Mouse (Mus musculus): ENCODE data around the gene Tent5d. TPM values are rescaled to one million over a fixed set of nuclear protein-coding genes. Genes with fewer than 3 reads are reported as not detected.

Tent5d gene
- polyA plus RNA-seq (2015; fragmentation: Nextera tagmentation; extraction: Ambion mirVana) = not detected in 2 replicates

DNA sequence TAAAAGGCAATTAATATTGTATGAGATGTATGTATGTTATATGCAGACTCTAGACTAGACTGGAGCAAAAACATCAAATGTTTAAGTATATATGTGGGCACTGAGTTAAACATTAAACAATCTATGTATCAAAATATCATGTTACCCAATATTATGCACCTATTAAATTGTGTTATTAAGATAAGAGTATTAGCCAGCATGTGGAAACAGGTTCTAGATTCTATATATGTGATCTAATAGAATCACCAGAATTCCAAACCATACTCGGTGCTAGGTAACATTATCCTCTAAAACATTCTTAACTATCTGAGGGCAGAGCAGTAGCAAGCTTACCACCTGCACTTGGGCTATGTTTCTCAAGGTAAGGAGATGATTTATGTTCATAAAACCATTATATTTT, at the start of gene Tent5d:
Tent5d (plus strand) TSS at position 301 of the 400 bp plus-strand sequence.
- no peaks in the 10 kb centered on the region for H3K36me3 ChIP-seq (ENCODE audit: control insufficient read depth, insufficient read depth, low read length)
- 62% methylated on average over 1 of the region's 1 CpGs for WGBS
- no peak within 1 kb of the TSS for H3K4me3 ChIP-seq (replicated peaks; ENCODE audit: low read length)
- H3K9me3 ChIP-seq (replicated peaks; ENCODE audit: control insufficient read depth, low read length) = no peaks in the 10 kb centered on the region
- no peak for ATAC-seq (ENCODE audit: insufficient read depth, low FRiP score)
- H3K4me1 ChIP-seq (ENCODE audit: control insufficient read depth, insufficient read depth, low read length) = no peaks in the 10 kb centered on the region
- H3K9ac ChIP-seq (ENCODE audit: low read length) = no peak within 1 kb of the TSS
- H3K27me3 ChIP-seq (ENCODE audit: control insufficient read depth, insufficient read depth, low read length) = no peaks in the 10 kb centered on the region
- H3K4me2 ChIP-seq (ENCODE audit: low read depth, low read length) = no peak within 1 kb of the TSS
- H3K27ac ChIP-seq (ENCODE audit: low read length) = no peak within 1 kb of the TSS

DNA sequence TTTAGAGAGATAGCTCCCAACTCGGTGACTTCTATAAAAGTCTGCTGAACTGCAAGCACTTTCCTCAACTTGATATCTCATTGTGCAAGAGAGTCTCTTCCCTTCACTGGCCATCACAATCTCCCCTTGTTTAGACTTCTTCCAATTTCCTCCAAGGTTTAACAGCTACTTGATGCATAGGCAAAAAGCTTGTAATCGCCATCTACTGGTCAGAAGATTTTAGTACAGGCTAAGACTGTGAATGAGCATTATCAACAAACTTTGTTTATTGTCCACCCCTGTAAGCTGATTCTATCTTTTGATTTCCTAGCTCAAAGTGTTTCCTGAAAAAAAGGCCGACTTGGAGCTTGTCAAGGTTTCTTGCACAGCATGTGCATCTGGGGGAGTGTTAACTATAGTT, 24.5 kb upstream of the Tent5d start:
- H3K9ac ChIP-seq (ENCODE audit: low read length) = no peak overlapping the region
- ATAC-seq (ENCODE audit: insufficient read depth, low FRiP score) = no peak
- H3K27ac ChIP-seq (ENCODE audit: low read length) = no peak overlapping the region
- H3K4me3 ChIP-seq (replicated peaks; ENCODE audit: low read length) = no peak overlapping the region
- no peak overlapping the region for H3K4me2 ChIP-seq (ENCODE audit: low read depth, low read length)
- 23% methylated on average over 3 of the region's 3 CpGs for WGBS
- H3K4me1 ChIP-seq (ENCODE audit: control insufficient read depth, insufficient read depth, low read length) = no peaks in the 10 kb centered on the region
- H3K36me3 ChIP-seq (ENCODE audit: control insufficient read depth, insufficient read depth, low read length) = no peaks in the 10 kb centered on the region
- no peaks in the 10 kb centered on the region for H3K27me3 ChIP-seq (ENCODE audit: control insufficient read depth, insufficient read depth, low read length)
- no peaks in the 10 kb centered on the region for H3K9me3 ChIP-seq (replicated peaks; ENCODE audit: control insufficient read depth, low read length)

DNA sequence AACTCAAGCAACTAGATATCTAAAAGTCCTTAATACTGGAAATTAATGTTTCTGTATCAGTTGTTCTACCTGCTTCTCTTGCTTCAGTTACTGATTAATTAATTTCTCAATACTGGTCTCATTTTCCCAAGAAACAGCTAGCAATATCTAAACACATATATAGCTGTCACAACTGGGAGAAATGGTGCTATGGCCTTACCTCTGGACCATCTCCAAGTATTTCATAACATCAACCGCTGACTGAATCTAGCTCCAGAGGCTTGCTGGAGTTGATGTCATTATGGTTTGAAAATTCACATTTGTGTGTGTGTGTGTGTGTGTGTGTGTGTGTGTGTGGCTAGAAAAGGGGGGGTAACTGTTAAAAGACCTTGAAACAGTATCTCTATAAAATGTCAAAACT, 2.3 kb upstream of the Tent5d start:
- 63% methylated on average over 1 of the region's 1 CpGs for WGBS
- no peak for ATAC-seq (ENCODE audit: insufficient read depth, low FRiP score)
- Histone ChIP-seq H3K27me3 (ENCODE audit: control insufficient read depth, insufficient read depth, low read length) (no peaks in the 10 kb centered on the region), H3K36me3 (ENCODE audit: control insufficient read depth, insufficient read depth, low read length) (no peaks in the 10 kb centered on the region), H3K4me3 (replicated peaks; ENCODE audit: low read length) (no peak overlapping the region), H3K9me3 (replicated peaks; ENCODE audit: control insufficient read depth, low read length) (no peaks in the 10 kb centered on the region), H3K4me2 (ENCODE audit: low read depth, low read length) (no peak overlapping the region), H3K9ac (ENCODE audit: low read length) (no peak overlapping the region), H3K4me1 (ENCODE audit: control insufficient read depth, insufficient read depth, low read length) (no peaks in the 10 kb centered on the region), H3K27ac (ENCODE audit: low read length) (no peak overlapping the region)

DNA sequence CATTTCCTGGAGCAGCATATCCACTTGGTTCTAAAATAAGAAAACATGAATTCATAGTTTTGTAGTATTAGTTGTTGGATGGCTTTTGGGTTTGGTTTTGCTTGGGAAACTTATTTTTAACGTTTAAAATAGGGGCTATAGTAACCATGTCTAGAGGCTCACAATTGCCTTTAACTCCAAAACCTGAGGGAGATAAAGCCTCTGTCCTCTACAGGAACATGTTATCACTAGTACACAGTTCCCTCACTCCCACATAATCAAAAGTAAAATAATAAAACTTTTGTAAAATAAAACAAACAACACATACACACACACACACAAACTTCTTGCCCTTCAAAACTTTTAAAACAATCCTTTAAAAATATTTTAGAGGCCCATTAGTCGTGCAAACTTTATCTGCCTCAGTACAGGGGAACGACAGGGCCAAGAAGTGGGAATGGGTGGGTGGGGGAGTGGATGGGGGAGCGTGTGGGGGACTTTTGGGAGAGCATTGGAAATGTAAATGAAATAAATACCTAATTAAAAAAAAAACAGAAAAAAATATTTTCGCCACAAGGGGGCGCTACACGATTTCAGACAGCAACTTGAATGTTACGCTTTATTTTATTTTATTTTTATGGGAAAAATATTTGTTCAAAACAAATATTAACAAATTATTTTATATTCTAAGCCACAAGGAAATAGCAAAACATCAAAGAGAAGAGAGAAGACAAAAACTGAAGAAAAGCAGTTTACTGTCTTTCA, 1.5 kb upstream of the Tent5d start:
- Histone ChIP-seq H3K9ac (ENCODE audit: low read length) (no peak overlapping the region), H3K4me3 (replicated peaks; ENCODE audit: low read length) (no peak overlapping the region), H3K27ac (ENCODE audit: low read length) (no peak overlapping the region), H3K36me3 (ENCODE audit: control insufficient read depth, insufficient read depth, low read length) (no peaks in the 10 kb centered on the region), H3K27me3 (ENCODE audit: control insufficient read depth, insufficient read depth, low read length) (no peaks in the 10 kb centered on the region), H3K9me3 (replicated peaks; ENCODE audit: control insufficient read depth, low read length) (no peaks in the 10 kb centered on the region), H3K4me1 (ENCODE audit: control insufficient read depth, insufficient read depth, low read length) (no peaks in the 10 kb centered on the region), H3K4me2 (ENCODE audit: low read depth, low read length) (no peak overlapping the region)
- no peak for ATAC-seq (ENCODE audit: insufficient read depth, low FRiP score)
- 26% methylated on average over 8 of the region's 8 CpGs for WGBS

DNA sequence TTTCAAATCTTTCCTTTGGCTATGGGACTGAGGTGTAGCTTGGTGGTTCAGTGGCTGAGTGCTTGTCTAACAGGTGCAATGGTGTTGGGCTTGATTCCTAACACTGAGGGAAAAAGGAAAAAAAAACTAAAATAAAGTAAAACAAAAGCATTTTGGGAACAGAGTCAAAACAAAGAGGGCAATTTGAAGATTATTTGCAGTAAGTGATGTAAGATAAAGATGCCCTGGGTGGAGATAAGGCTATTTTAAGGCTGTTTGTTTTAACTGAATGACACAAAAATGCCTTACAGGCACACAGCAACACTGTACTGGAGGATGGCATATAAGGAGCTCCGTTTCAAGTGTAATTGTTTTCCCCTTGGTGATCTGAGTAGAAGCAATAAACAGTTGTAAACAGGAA, 3.4 kb downstream of the Tent5d start:
- Histone ChIP-seq H3K4me2 (ENCODE audit: low read depth, low read length) (no peak overlapping the region), H3K36me3 (ENCODE audit: control insufficient read depth, insufficient read depth, low read length) (no peaks in the 10 kb centered on the region), H3K27ac (ENCODE audit: low read length) (no peak overlapping the region), H3K9me3 (replicated peaks; ENCODE audit: control insufficient read depth, low read length) (no peaks in the 10 kb centered on the region), H3K4me1 (ENCODE audit: control insufficient read depth, insufficient read depth, low read length) (no peaks in the 10 kb centered on the region), H3K27me3 (ENCODE audit: control insufficient read depth, insufficient read depth, low read length) (no peaks in the 10 kb centered on the region), H3K4me3 (replicated peaks; ENCODE audit: low read length) (no peak overlapping the region), H3K9ac (ENCODE audit: low read length) (no peak overlapping the region)
- no peak for ATAC-seq (ENCODE audit: insufficient read depth, low FRiP score)
- 31% methylated on average over 1 of the region's 1 CpGs for WGBS

DNA sequence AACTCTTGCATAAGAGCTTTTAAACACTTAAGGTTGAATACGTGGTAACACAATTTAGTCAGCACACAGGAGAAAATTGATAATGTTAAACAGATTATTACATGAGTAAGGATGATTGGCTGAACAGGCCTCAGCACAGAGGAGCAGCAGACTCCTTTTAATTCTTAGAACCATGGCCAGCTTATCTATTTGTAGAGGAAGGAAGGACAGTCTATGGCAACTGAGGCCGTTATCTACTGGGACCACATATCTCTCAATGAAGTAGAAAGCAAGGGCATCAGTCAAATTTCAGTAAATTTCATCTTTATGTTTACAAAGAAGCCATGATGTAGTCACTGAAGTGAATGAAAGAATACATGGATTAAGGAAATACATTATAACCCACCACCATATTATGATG, 4.5 kb downstream of the Tent5d start:
- ATAC-seq (ENCODE audit: insufficient read depth, low FRiP score) = no peak
- H3K4me1 ChIP-seq (ENCODE audit: control insufficient read depth, insufficient read depth, low read length) = no peaks in the 10 kb centered on the region
- H3K9me3 ChIP-seq (replicated peaks; ENCODE audit: control insufficient read depth, low read length) = no peaks in the 10 kb centered on the region
- no peaks in the 10 kb centered on the region for H3K27me3 ChIP-seq (ENCODE audit: control insufficient read depth, insufficient read depth, low read length)
- H3K36me3 ChIP-seq (ENCODE audit: control insufficient read depth, insufficient read depth, low read length) = no peaks in the 10 kb centered on the region
- H3K27ac ChIP-seq (ENCODE audit: low read length) = no peak overlapping the region
- no peak overlapping the region for H3K4me2 ChIP-seq (ENCODE audit: low read depth, low read length)
- no peak overlapping the region for H3K4me3 ChIP-seq (replicated peaks; ENCODE audit: low read length)
- WGBS = 79% methylated on average over 2 of the region's 2 CpGs
- H3K9ac ChIP-seq (ENCODE audit: low read length) = no peak overlapping the region

DNA sequence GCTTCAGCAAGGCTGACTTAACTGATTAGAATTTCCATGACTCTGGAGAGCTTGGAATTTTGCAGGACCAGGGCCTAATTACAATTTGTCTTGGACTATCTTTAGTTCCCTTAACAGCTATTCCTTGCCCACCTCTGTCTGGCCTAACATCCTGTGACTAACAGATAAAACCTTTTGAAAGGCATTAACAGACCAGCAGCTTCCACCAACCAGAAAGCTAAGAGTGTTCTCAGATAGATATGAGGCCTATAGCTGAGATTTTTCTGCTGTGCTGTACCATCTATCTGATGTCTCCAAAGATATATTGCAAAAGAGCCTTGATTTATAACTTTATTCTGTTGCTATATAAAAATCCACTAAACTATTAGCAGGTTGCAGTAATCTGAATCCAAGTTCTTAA, 19.7 kb downstream of the Tent5d start:
- H3K9me3 ChIP-seq (replicated peaks; ENCODE audit: control insufficient read depth, low read length) = no peaks in the 10 kb centered on the region
- H3K36me3 ChIP-seq (ENCODE audit: control insufficient read depth, insufficient read depth, low read length) = no peaks in the 10 kb centered on the region
- H3K27ac ChIP-seq (ENCODE audit: low read length) = no peak overlapping the region
- no peak overlapping the region for H3K4me3 ChIP-seq (replicated peaks; ENCODE audit: low read length)
- H3K27me3 ChIP-seq (ENCODE audit: control insufficient read depth, insufficient read depth, low read length) = no peaks in the 10 kb centered on the region
- H3K4me2 ChIP-seq (ENCODE audit: low read depth, low read length) = no peak overlapping the region
- no peak for ATAC-seq (ENCODE audit: insufficient read depth, low FRiP score)
- H3K4me1 ChIP-seq (ENCODE audit: control insufficient read depth, insufficient read depth, low read length) = no peaks in the 10 kb centered on the region
- H3K9ac ChIP-seq (ENCODE audit: low read length) = no peak overlapping the region

DNA sequence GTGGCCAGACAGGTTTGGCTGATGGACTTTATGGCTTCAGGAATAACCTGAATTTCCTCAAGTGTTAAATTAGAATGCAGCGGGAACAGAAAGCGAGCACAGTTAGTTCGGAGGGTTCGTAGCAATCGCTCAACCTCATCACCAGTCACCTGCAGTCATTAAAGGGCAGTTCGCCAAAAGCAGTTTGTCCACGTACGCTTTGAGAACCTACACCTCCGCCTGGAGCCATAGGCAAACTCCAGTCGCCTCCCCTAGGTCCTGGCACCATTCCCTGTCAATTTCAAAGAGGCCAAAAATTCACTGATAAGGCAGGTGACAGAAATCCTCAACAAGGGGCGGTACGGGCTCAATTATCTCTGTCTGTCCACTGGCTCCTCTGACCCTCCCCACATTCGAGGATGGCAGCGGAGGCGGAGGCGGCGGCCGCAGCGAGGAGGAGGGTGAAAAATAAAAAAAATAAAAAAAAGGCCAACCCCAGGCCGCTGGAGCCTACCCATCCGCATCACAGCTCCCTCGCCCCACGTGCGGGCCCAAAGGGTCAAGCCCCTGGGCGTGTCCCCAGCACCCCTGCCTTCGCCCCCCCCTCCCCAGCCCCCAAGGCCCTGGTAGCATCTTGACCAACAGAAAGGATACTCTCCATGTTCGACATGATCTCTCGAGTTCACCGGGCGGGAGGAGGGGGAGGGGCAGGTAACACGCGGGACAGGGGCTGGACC, 23.3 kb downstream of the Tent5d start:
- Histone ChIP-seq H3K9ac (ENCODE audit: low read length) (peak overlapping the region; percentile 79), H3K9me3 (replicated peaks; ENCODE audit: control insufficient read depth, low read length) (no peaks in the 10 kb centered on the region), H3K27ac (ENCODE audit: low read length) (peak overlapping the region; percentile 27), H3K36me3 (ENCODE audit: control insufficient read depth, insufficient read depth, low read length) (no peaks in the 10 kb centered on the region), H3K4me1 (ENCODE audit: control insufficient read depth, insufficient read depth, low read length) (no peaks in the 10 kb centered on the region), H3K4me3 (replicated peaks; ENCODE audit: low read length) (peak overlapping the region; percentile 63), H3K27me3 (ENCODE audit: control insufficient read depth, insufficient read depth, low read length) (no peaks in the 10 kb centered on the region), H3K4me2 (ENCODE audit: low read depth, low read length) (peak overlapping the region; percentile 57)
- no peak; the same call in 1 of the 2 replicates for ATAC-seq (ENCODE audit: insufficient read depth, low FRiP score)
- WGBS = 27% methylated on average over 32 of the region's 32 CpGs

DNA sequence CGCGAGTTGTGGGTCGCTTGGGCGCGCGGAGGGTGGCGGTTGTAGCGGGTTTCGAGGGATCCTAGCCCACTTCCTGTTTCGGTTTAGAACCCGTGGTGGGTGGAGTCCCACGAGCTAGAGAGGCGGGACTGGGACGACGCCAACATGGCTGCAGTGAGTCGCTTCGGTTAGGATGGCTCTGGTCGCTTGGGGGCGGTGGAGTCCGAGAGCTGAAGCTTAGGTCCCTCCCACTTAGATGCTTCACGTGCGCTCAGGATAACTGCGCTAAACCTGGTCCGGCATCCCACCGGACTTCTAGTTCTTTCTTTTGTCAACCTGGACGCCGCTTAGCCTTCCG, 23.8 kb downstream of the Tent5d start, which contains the start of gene 2610002M06Rik:
2610002M06Rik (minus strand) TSS at position 117 of the 337 bp plus-strand sequence.
- WGBS = 26% methylated on average over 28 of the region's 28 CpGs

More for the DNA sequence above, 23.8 kb downstream of the Tent5d start, which contains the start of gene 2610002M06Rik:
- no peaks in the 10 kb centered on the region for H3K9me3 ChIP-seq (replicated peaks; ENCODE audit: control insufficient read depth, low read length)
- H3K27ac ChIP-seq (ENCODE audit: low read length) = peak within 1 kb of the TSS; percentile 27
- peak within 1 kb of the TSS; percentile 63 for H3K4me3 ChIP-seq (replicated peaks; ENCODE audit: low read length)
- peak; percentile 98 for ATAC-seq (ENCODE audit: insufficient read depth, low FRiP score)
- H3K27me3 ChIP-seq (ENCODE audit: control insufficient read depth, insufficient read depth, low read length) = no peaks in the 10 kb centered on the region
- peak within 1 kb of the TSS; percentile 79 for H3K9ac ChIP-seq (ENCODE audit: low read length)
- no peaks in the 10 kb centered on the region for H3K4me1 ChIP-seq (ENCODE audit: control insufficient read depth, insufficient read depth, low read length)
- peak within 1 kb of the TSS; percentile 57 for H3K4me2 ChIP-seq (ENCODE audit: low read depth, low read length)
- no peaks in the 10 kb centered on the region for H3K36me3 ChIP-seq (ENCODE audit: control insufficient read depth, insufficient read depth, low read length)
